Mouse (Mus musculus) layer of hippocampus, adult 6 months (tissue): ENCODE data around the gene Hspb8. TPM values are rescaled to one million over a fixed set of nuclear protein-coding genes. Genes with fewer than 3 reads are reported as not detected.

Source experiments
- long read RNA-seq, 2 experiments: library from polyadenylated mRNA; unstranded; transcript quantifications; one replicate each; pipeline ENCODE4 v2.0.0; 2019 to 2020
- polyA plus RNA-seq: library from polyadenylated mRNA; unstranded; fragments of <200 nt; fragmentation: Nextera tagmentation; gene quantifications from 2 replicates; pipeline ENCODE4 v1.2.3, GENCODE M21; 2021

Hspb8 gene
- polyA plus RNA-seq = 23.6 and 29.3 TPM in 2 replicates
- long read RNA-seq, experiment 1, transcript Hspb8-201 (3 exons, 1,816 nt) = major isoform, 32 of 36 reads
- long read RNA-seq, experiment 1, partial matches to known transcripts = 2 of 36 reads
- long read RNA-seq, experiment 1, other reads (novel, unspliced or antisense) = 2 of 36 reads
- long read RNA-seq, experiment 2, transcript Hspb8-201 (3 exons, 1,816 nt) = major isoform, 217 of 217 reads
- long read RNA-seq, experiment 2, partial matches to known transcripts = 0 of 217 reads
- long read RNA-seq, experiment 2, other reads (novel, unspliced or antisense) = 0 of 217 reads

GRCm38 (mm10) chr5:116422699-116423201 is at the start of gene Hspb8:
Gene Hspb8, minus strand, starts transcription at chr5:116422864.

Other genes with a start within 250 kb of the Hspb8 start
- gene Ccdc60, start 133.9 kb downstream of the Hspb8 start, polyA plus RNA-seq = 0.31 and 0.48 TPM in 2 replicates
- 3.2 and 4.6 TPM in 2 replicates for gene Srrm4, start 169.0 kb upstream of the Hspb8 start, polyA plus RNA-seq